ENCODE assay signal across 8 mouse cellular contexts in genomic region chr5:144100948-144101347, GRCm38 (mm10). TPM values are rescaled to one million over a fixed set of nuclear protein-coding genes. Genes with fewer than 3 reads are reported as not detected.
DNase-seq lines count a peak whose midpoint lies in the region; ATAC-seq and TF ChIP-seq lines count a peak whose summit lies in the region.

No protein-coding gene starts in this region.

- no peaks in the 10 kb centered on the region for H3K27me3 ChIP-seq in liver, adult 2 months (ENCODE audit: control insufficient read depth, insufficient read depth, low read length)
- no peaks in the 10 kb centered on the region for H3K27me3 ChIP-seq in hindbrain, postnatal 0 days (ENCODE audit: insufficient read depth, low read length)

- ATAC-seq in hindbrain, postnatal 0 days = no peak
- ATAC-seq in megakaryocyte progenitor cell, adult 5-6 weeks (replicated peaks; ENCODE audit: poor library complexity) = no peak

- no peak for TF ChIP-seq POLR2A in liver, adult 2 months (IDR thresholded peaks at IDR 0.05; ENCODE audit: extremely low read depth, insufficient read depth, low read length)
- TF ChIP-seq POLR2A in cortical plate, adult 2 months (IDR thresholded peaks at IDR 0.05; ENCODE audit: extremely low read depth, insufficient read depth, low read length) = no peak

- WGBS in liver, adult 2 months = 1% methylated on average over 20 of the region's 20 CpGs
- 2% methylated on average over 15 of the region's 20 CpGs for WGBS in hindbrain, postnatal 0 days

- no peak for DNase-seq in liver, adult 2 months (ENCODE audit: extremely low read depth, low read depth, low spot score)
- no peak for DNase-seq in liver
- DNase-seq in hindbrain, postnatal 0 days (ENCODE audit: low spot score) = peak; percentile 29
- DNase-seq in naive thymus-derived CD4-positive, alpha-beta T cell, adult 2 months (ENCODE audit: low read depth) = peak; percentile 26
- DNase-seq in frontal cortex, postnatal 14 days (ENCODE audit: low spot score in 2 of 2) = no peak
- no peak for DNase-seq in spleen, postnatal 36 days (ENCODE audit: low spot score in 2 of 2)

- H3K9me3 ChIP-seq in hindbrain, postnatal 0 days (ENCODE audit: low read length) = no peaks in the 10 kb centered on the region

- H3K4me1 ChIP-seq in liver, adult 2 months (ENCODE audit: control insufficient read depth, insufficient read depth, low read length) = no peaks in the 10 kb centered on the region
- peaks cover 5% of the 10 kb centered on the region for H3K4me1 ChIP-seq in cortical plate, adult 2 months (ENCODE audit: control insufficient read depth, insufficient read depth, low read length)
- H3K4me1 ChIP-seq in hindbrain, postnatal 0 days (ENCODE audit: insufficient read depth, low read length) = 0 out of 2 replicates have a peak, but pooled peaks cover 5% of the 10 kb centered on the region

- no peaks in the 10 kb centered on the region for H3K36me3 ChIP-seq in liver, adult 2 months (ENCODE audit: control insufficient read depth, insufficient read depth, low read length)
- H3K36me3 ChIP-seq in hindbrain, postnatal 0 days (ENCODE audit: insufficient read depth, low read length) = no peaks in the 10 kb centered on the region

- no peak overlapping the region for H3K27ac ChIP-seq in liver, adult 2 months (replicated peaks; ENCODE audit: insufficient read depth, low read depth, low read length)
- H3K27ac ChIP-seq in cortical plate, adult 2 months (ENCODE audit: insufficient read depth, low read length) = no peak overlapping the region
- peak overlapping the region; percentile 91 for H3K27ac ChIP-seq in hindbrain, postnatal 0 days

- H3K9ac ChIP-seq in liver, adult 2 months (ENCODE audit: low read depth, low read length) = peak overlapping the region; percentile 94
- peak overlapping the region; percentile 95 for H3K9ac ChIP-seq in hindbrain, postnatal 0 days (replicated peaks; ENCODE audit: low read length)

- H3K4me2 ChIP-seq in hindbrain, postnatal 0 days (ENCODE audit: low read depth, low read length) = peak overlapping the region; percentile 73

- peaks cover 13% of the 10 kb centered on the region; the same call in 1 of the 2 replicates for H3K79me2 ChIP-seq in liver, adult 2 months (ENCODE audit: control insufficient read depth, insufficient read depth, low read length)

- H3K4me3 ChIP-seq in liver, adult 2 months (ENCODE audit: insufficient read depth, low read depth, low read length) = peak overlapping the region; percentile 91
- H3K4me3 ChIP-seq in cortical plate, adult 2 months (ENCODE audit: insufficient read depth, low read length) = peak overlapping the region; percentile 89
- peak overlapping the region; percentile 99 for H3K4me3 ChIP-seq in hindbrain, postnatal 0 days (ENCODE audit: low read length)

- TF ChIP-seq CTCF in liver, adult 2 months (IDR thresholded peaks at IDR 0.05; ENCODE audit: low read depth, low read length) = no peak
- TF ChIP-seq CTCF in cortical plate, adult 2 months (IDR thresholded peaks at IDR 0.05; ENCODE audit: extremely low read depth, insufficient read depth, low read length) = no peak
- TF ChIP-seq CTCF in hindbrain, postnatal 0 days (IDR thresholded peaks at IDR 0.05; ENCODE audit: low read depth) = no peak

RNA-seq across cellular contexts. Expression of gene Lmtk2, which starts 0.7 kb away (rescaled TPM):
- total RNA-seq in liver, adult 2 months (2014; rRNA removed) = 4.0 and 6.1 TPM in 2 replicates
- 4.6 and 4.7 TPM in 2 replicates for polyA plus RNA-seq in liver, adult 2 months (2012; rRNA removed)
- 68.2 and 69.3 TPM in 2 replicates for polyA plus RNA-seq in cortical plate, adult 2 months (2012; rRNA removed)
- 58.8 and 73.7 TPM in 2 replicates for total RNA-seq in hindbrain, postnatal 0 days (2014; rRNA removed)
- polyA plus RNA-seq in hindbrain, postnatal 0 days (2015; fragmentation: Nextera tagmentation; extraction: Ambion mirVana) = 6.5 and 7.1 TPM in 2 replicates
- total RNA-seq in megakaryocyte progenitor cell, adult 5-6 weeks (2015) = 8.2 and 9.6 TPM in 2 replicates
- 7.6 and 8.5 TPM in 2 replicates for total RNA-seq in megakaryocyte progenitor cell, adult 5-6 weeks (2017)

Comparison
In these comparisons a context has a peak if more than half of its experiments do, and no peak if none do; other contexts are left out.
1. DNase-seq: peak in hindbrain, postnatal 0 days (single experiment) and naive thymus-derived CD4-positive, alpha-beta T cell, adult 2 months (single experiment); none in liver, adult 2 months (single experiment), liver (single experiment), frontal cortex, postnatal 14 days (0 of 2) and spleen, postnatal 36 days (0 of 2).
2. Peak in every context shown above with its lines, with median percentiles within 50 percentile points of each other: H3K4me3 ChIP-seq.